Mouse (Mus musculus) kidney, adult 2 months (tissue): ENCODE results near the gene Rasa1. TPM values are rescaled to one million over a fixed set of nuclear protein-coding genes. Genes with fewer than 3 reads are reported as not detected.
A peak's percentile ranks its signal among the peaks of the same experiment; 100 is the strongest.

Experiments used
- DNase-seq: peaks from one replicate; pipeline ENCODE4 v3.0.0; 2021
- H3K27ac ChIP-seq: fragments of 200-500 bp; 2 replicates; pipeline ENCODE4 v1.5.1; 2012; ENCODE audit warnings: low read depth, low read length, control low read depth, inconsistent platforms; ENCODE audit not compliant: insufficient read depth
- H3K27me3 ChIP-seq: fragments of 200-500 bp; replicated peaks from 2 replicates; pipeline ENCODE4 v1.6.1; 2012; ENCODE audit warnings: mild to moderate bottlenecking, moderate library complexity, low read length, inconsistent platforms; ENCODE audit not compliant: control insufficient read depth, insufficient read depth
- H3K36me3 ChIP-seq: fragments of 200-500 bp; 2 replicates; pipeline ENCODE4 v1.6.1; 2012; ENCODE audit warnings: mild to moderate bottlenecking, moderate library complexity, low read length, inconsistent platforms; ENCODE audit not compliant: control insufficient read depth, insufficient read depth
- H3K4me1 ChIP-seq: fragments of 200-500 bp; 2 replicates; pipeline ENCODE4 v1.6.1; 2011; ENCODE audit warnings: low read length; ENCODE audit not compliant: control insufficient read depth, insufficient read depth
- H3K4me3 ChIP-seq: fragments of 200-500 bp; 2 replicates; pipeline ENCODE4 v1.5.1; 2011; ENCODE audit warnings: mild to moderate bottlenecking, low read depth, low read length, control low read depth; ENCODE audit not compliant: insufficient read depth
- CTCF ChIP-seq: fragments of 200-500 bp; conservative IDR thresholded peaks from 2 replicates; pipeline ENCODE4 v1.5.1; 2011; ENCODE audit warnings: low read depth, mild to moderate bottlenecking, control low read depth, low read length, moderate library complexity, mixed read lengths; ENCODE audit not compliant: insufficient read depth, insufficient read length
- POLR2A ChIP-seq: fragments of 200-500 bp; IDR thresholded peaks from one replicate; pipeline ENCODE4 v1.6.1; 2011; ENCODE audit warnings: low read depth, low read length, control low read depth
- WGBS: fragments of 180-500 bp; shearing (Covaris S2); methylation state at CpG from one replicate; pipeline ENCODE4 v1.1.7; 2018; 5-methylcytosine and 5-hydroxymethylcytosine counted together
- polyA plus RNA-seq: library from polyadenylated mRNA; depleted of rRNA; stranded (reverse); fragments of >200 nt; gene quantifications from 2 replicates; pipeline ENCODE4 v1.2.3, GENCODE M21; 2012; rRNA removed

Rasa1 gene
- 7.0 and 7.8 TPM in 2 replicates for polyA plus RNA-seq

GRCm38 (mm10) chr13:85288843-85289713 is at the start of gene Rasa1:
Gene Rasa1 (minus strand): TSS chr13:85289130.
- Histone ChIP-seq H3K36me3 (no peaks in the 10 kb centered on the region), H3K4me3 (peak within 1 kb of the TSS; percentile 100), H3K4me1 (0 out of 2 replicates have a peak, but pooled peaks cover 3% of the 10 kb centered on the region), H3K27ac (peak within 1 kb of the TSS; percentile 98), H3K27me3 (no peaks in the 10 kb centered on the region)
- DNase-seq: peak; percentile 98
- under 1% methylated on average over 92 of the region's 97 CpGs for WGBS
- TF ChIP-seq CTCF (no peak), POLR2A (peak; percentile 79)

- no peaks in the 10 kb centered on the region for H3K4me1 ChIP-seq
- no peaks in the 10 kb centered on the region for H3K36me3 ChIP-seq
- DNase-seq: no peak
- H3K27ac ChIP-seq: no peak overlapping the region
- H3K4me3 ChIP-seq: no peak overlapping the region
- WGBS: 69% methylated on average over 2 of the region's 2 CpGs
- no peaks in the 10 kb centered on the region for H3K27me3 ChIP-seq
- TF ChIP-seq POLR2A (no peak), CTCF (no peak)
These were observed 22.6 kb upstream of the Rasa1 start for GRCm38 (mm10) chr13:85311547-85311946.

GRCm38 (mm10) chr13:85310968-85311367 is 22.0 kb upstream of the Rasa1 start:
- no peak for DNase-seq
- no peak overlapping the region for H3K27ac ChIP-seq
- WGBS: 47% methylated on average over 5 of the region's 5 CpGs
- no peak overlapping the region for H3K4me3 ChIP-seq
- TF ChIP-seq POLR2A (no peak), CTCF (no peak)
- no peaks in the 10 kb centered on the region for H3K36me3 ChIP-seq
- H3K4me1 ChIP-seq: no peaks in the 10 kb centered on the region
- H3K27me3 ChIP-seq: no peaks in the 10 kb centered on the region

- Histone ChIP-seq H3K4me1 (no peaks in the 10 kb centered on the region), H3K27ac (no peak overlapping the region), H3K4me3 (no peak overlapping the region), H3K36me3 (no peaks in the 10 kb centered on the region), H3K27me3 (no peaks in the 10 kb centered on the region)
- no peak for DNase-seq
- no peak for TF ChIP-seq CTCF
- no peak for TF ChIP-seq POLR2A
- 85% methylated on average over 2 of the region's 2 CpGs for WGBS
These were observed 21.6 kb upstream of the Rasa1 start for GRCm38 (mm10) chr13:85310483-85310882.

GRCm38 (mm10) chr13:85306039-85306438 is 17.1 kb upstream of the Rasa1 start:
- Histone ChIP-seq H3K4me1 (no peaks in the 10 kb centered on the region), H3K4me3 (no peak overlapping the region), H3K36me3 (no peaks in the 10 kb centered on the region), H3K27me3 (no peaks in the 10 kb centered on the region), H3K27ac (no peak overlapping the region)
- DNase-seq: no peak
- TF ChIP-seq POLR2A (no peak), CTCF (no peak)

- DNase-seq: no peak
These were observed 1.7 kb upstream of the Rasa1 start for GRCm38 (mm10) chr13:85290651-85291050.

GRCm38 (mm10) chr13:85288574-85288842 is 422 bp downstream of the Rasa1 start:
- Histone ChIP-seq H3K27ac (peak overlapping the region; percentile 62), H3K36me3 (no peaks in the 10 kb centered on the region), H3K4me1 (0 out of 2 replicates have a peak, but pooled peaks cover 3% of the 10 kb centered on the region), H3K4me3 (peak overlapping the region; percentile 95), H3K27me3 (no peaks in the 10 kb centered on the region)
- under 1% methylated on average over 35 of the region's 35 CpGs for WGBS
- no peak for TF ChIP-seq CTCF
- no peak for TF ChIP-seq POLR2A
- no peak for DNase-seq

More at GRCm38 (mm10) chr13:85290651-85291050, 1.7 kb upstream of the Rasa1 start:
- no peaks in the 10 kb centered on the region for H3K36me3 ChIP-seq
- TF ChIP-seq CTCF (no peak), POLR2A (no peak)
- H3K27me3 ChIP-seq: no peaks in the 10 kb centered on the region
- WGBS: 47% methylated on average over 1 of the region's 1 CpGs
- H3K4me3 ChIP-seq: no peak overlapping the region
- no peak overlapping the region for H3K27ac ChIP-seq
- H3K4me1 ChIP-seq: 0 out of 2 replicates have a peak, but pooled peaks cover 3% of the 10 kb centered on the region
